Mouse (Mus musculus) B cell, adult (primary cell): Measurements from ENCODE around the gene Mrpl19. TPM values are rescaled to one million over a fixed set of nuclear protein-coding genes. Genes with fewer than 3 reads are reported as not detected.

Experiments used
- total RNA-seq: library from RNA; stranded (reverse); gene quantifications from 4 replicates; pipeline ENCODE4 v1.2.4, GENCODE M21; 2023; ENCODE audit not compliant: inconsistent age

Gene Mrpl19
- 22.2 to 38.2 TPM (median 26.9 TPM) in 4 replicates for total RNA-seq

GRCm38 (mm10) chr6:81965296-81966067 is at the start of gene Mrpl19:
Mrpl19 (minus strand) TSS chr6:81965958.

GRCm38 (mm10) chr6:81923523-81924142 is 42.1 kb downstream of the Mrpl19 start, which contains the start of gene Gcfc2:
Gcfc2 (plus strand) TSS chr6:81923669.

Other genes starting within 250 kb of the Mrpl19 start
- 18.9 to 23.8 TPM (median 21.8 TPM) in 4 replicates for gene Gcfc2, start 42.3 kb downstream of the Mrpl19 start, total RNA-seq
- gene Eva1a, start 75.1 kb upstream of the Mrpl19 start, total RNA-seq: not detected in 4 replicates